In the genomic region with DNA sequence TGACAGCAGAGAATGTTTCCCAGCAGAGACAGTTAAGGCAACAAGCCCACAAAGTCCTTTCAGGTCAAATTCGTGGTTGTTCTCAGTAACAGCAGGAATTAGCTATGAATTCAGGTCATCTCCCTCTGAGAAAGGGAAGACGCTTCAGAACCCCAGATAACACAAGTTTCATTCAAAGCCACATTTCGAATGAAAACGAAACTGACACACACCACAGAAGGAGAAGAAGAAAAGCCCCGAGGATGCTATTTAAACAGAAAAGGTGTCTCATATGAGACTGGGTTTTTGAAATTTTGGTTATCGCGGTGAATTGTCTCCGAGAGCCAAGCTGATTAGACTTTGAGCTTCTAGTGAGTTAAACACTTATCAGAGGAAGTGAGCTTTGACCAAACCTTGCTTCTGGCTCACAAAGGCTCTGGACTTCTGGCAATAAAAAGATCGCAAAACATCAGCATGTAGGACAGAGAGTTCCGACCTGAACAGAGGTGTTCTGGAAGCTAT, we compare ENCODE assay signal across 14 mouse cellular contexts. TPM values are rescaled to one million over a fixed set of nuclear protein-coding genes. Genes with fewer than 3 reads are reported as not detected.
DNase-seq lines count a peak whose midpoint lies in the region; ATAC-seq and TF ChIP-seq lines count a peak whose summit lies in the region.
"Had no signal": no experiment of that assay in that cellular context is flagged by ENCODE, and none has a peak within 500 bp of the region (broad histone marks: within the 10 kb centered on the region; RNA-seq: fewer than 3 reads in every experiment).

No protein-coding gene starts in this region.

- peak; percentile 85 for ATAC-seq in granulocyte monocyte progenitor cell, adult 5-6 weeks (replicated peaks; ENCODE audit: poor library complexity, severe bottlenecking)
- ATAC-seq in liver, embryonic 16.5 days (ENCODE audit: low read depth) = peak; percentile 50; the same call in 1 of the 2 replicates
- ATAC-seq in monocyte, adult 5-6 weeks (replicated peaks; ENCODE audit: insufficient number of reproducible peaks, low FRiP score, low TSS enrichment, poor library complexity, severe bottlenecking) = no peak

- H3K9me3 ChIP-seq in liver, embryonic 16.5 days (replicated peaks; ENCODE audit: control insufficient read depth, low read length) = no peaks in the 10 kb centered on the region
- H3K9me3 ChIP-seq: stomach, embryonic 15.5 days had no signal

- no peak for TF ChIP-seq CTCF in gastrocnemius, adult 2 months (IDR thresholded peaks at IDR 0.05)

- peak; percentile 17 for DNase-seq in thymus, postnatal 0 days (ENCODE audit: low spot score)
- no peak for DNase-seq in thymus, postnatal 4 days
- no peak for DNase-seq in gastrocnemius, adult 2 months
- DNase-seq in urinary bladder, postnatal 25 days (ENCODE audit: low spot score) = no peak
- DNase-seq: adrenal gland, adult 2 months; cerebellum, adult 11 months; left cerebral cortex, postnatal 4 days; lung, postnatal 36 days had no signal

- peak overlapping the region; percentile 13 for H3K9ac ChIP-seq in liver, embryonic 16.5 days (ENCODE audit: low read depth, low read length)
- H3K9ac ChIP-seq: stomach, embryonic 15.5 days had no signal

- H3K36me3 ChIP-seq in liver, embryonic 16.5 days (ENCODE audit: control insufficient read depth, insufficient read depth) = no peaks in the 10 kb centered on the region
- H3K36me3 ChIP-seq: stomach, embryonic 15.5 days had no signal

- no peaks in the 10 kb centered on the region for H3K27me3 ChIP-seq in liver, embryonic 16.5 days (ENCODE audit: control insufficient read depth, insufficient read depth, low read depth, low read length)
- H3K27me3 ChIP-seq: stomach, embryonic 15.5 days had no signal

- peaks cover 2% of the 10 kb centered on the region for H3K4me1 ChIP-seq in liver, embryonic 16.5 days (ENCODE audit: control insufficient read depth, low read depth, low read length)
- H3K4me1 ChIP-seq: stomach, embryonic 15.5 days had no signal

- 0 out of 2 replicates have a peak overlapping the region, but pooled peaks have one; percentile 9 for H3K4me3 ChIP-seq in liver, embryonic 16.5 days (ENCODE audit: low read depth, low read length)
- no peak overlapping the region for H3K4me3 ChIP-seq in gastrocnemius, adult 2 months
- H3K4me3 ChIP-seq: erythroblast, embryonic 14.5 days; stomach, embryonic 15.5 days had no signal

- H3K4me2 ChIP-seq in liver, embryonic 16.5 days (ENCODE audit: low read depth, low read length) = peak overlapping the region; percentile 12
- H3K4me2 ChIP-seq: stomach, embryonic 15.5 days had no signal

- peak overlapping the region; percentile 51 for H3K27ac ChIP-seq in liver, embryonic 16.5 days (ENCODE audit: low read length)
- no peak overlapping the region for H3K27ac ChIP-seq in gastrocnemius, adult 2 months
- H3K27ac ChIP-seq: kidney, postnatal 0 days; stomach, embryonic 15.5 days had no signal

- 26% methylated on average over 10 of the region's 10 CpGs for WGBS in liver, embryonic 16.5 days (ENCODE audit: insufficient replicate concordance)

- intact Hi-C loops in gastrocnemius, adult 2 months (cut with DNase I) = no loop called here

RNA-seq across cellular contexts. Expression of gene Fh1, which starts 6.3 kb away (rescaled TPM):
- 89.6 and 95.5 TPM in 2 replicates for polyA plus RNA-seq in thymus, postnatal 0 days (2015; fragmentation: Nextera tagmentation; extraction: Ambion mirVana)
- 89.5 and 119 TPM in 2 replicates for total RNA-seq in granulocyte monocyte progenitor cell, adult 5-6 weeks (2014; fragmentation: Nextera tagmentation)
- total RNA-seq in granulocyte monocyte progenitor cell, adult 5-6 weeks (2017) = 154 and 156 TPM in 2 replicates
- 70.1 and 73.9 TPM in 2 replicates for polyA plus RNA-seq in liver, embryonic 16.5 days (2015; fragmentation: Nextera tagmentation; extraction: Ambion mirVana)
- 100 to 1,000 TPM; 231 to 325 TPM for total RNA-seq in gastrocnemius, adult 2 months (2021)
- 35.9 to 46.8 TPM (median 37.1 TPM) in 3 replicates for total RNA-seq in monocyte, adult 5-6 weeks (2017)

RNA-seq across cellular contexts. Expression of gene Kmo, which starts 11.6 kb away (rescaled TPM):
- 2.5 and 3.1 TPM in 2 replicates for polyA plus RNA-seq in thymus, postnatal 0 days (2015; fragmentation: Nextera tagmentation; extraction: Ambion mirVana)
- 3.9 and 9.0 TPM in 2 replicates for total RNA-seq in granulocyte monocyte progenitor cell, adult 5-6 weeks (2014; fragmentation: Nextera tagmentation)
- 2.5 and 7.7 TPM in 2 replicates for total RNA-seq in granulocyte monocyte progenitor cell, adult 5-6 weeks (2017)
- polyA plus RNA-seq in liver, embryonic 16.5 days (2015; fragmentation: Nextera tagmentation; extraction: Ambion mirVana) = 13.4 and 15.0 TPM in 2 replicates
- under 1 TPM in 1 of 2 experiments, not detected in 1; 0.15 TPM for total RNA-seq in gastrocnemius, adult 2 months (2021)
- total RNA-seq in monocyte, adult 5-6 weeks (2017) = 7.5 to 16.0 TPM (median 10.7 TPM) in 3 replicates
- polyA plus RNA-seq: erythroblast, embryonic 14.5 days had no signal
